Mouse (Mus musculus) hindbrain, embryonic 13.5 days (tissue): Measurements from ENCODE around the gene Faap20. TPM values are rescaled to one million over a fixed set of nuclear protein-coding genes. Genes with fewer than 3 reads are reported as not detected.
A peak's percentile ranks its signal among the peaks of the same experiment; 100 is the strongest.

Source experiments
- ATAC-seq: fragments of 200-750 bp; cut with Nextera tagmentation; 2 replicates; pipeline ENCODE4 v1.8.0; 2017; ENCODE audit warnings: moderate TSS enrichment; ENCODE audit not compliant: low FRiP score
- H3K27ac ChIP-seq: fragments of 300-500 bp; sonication (generic); 2 replicates; pipeline ENCODE4 v1.5.1; 2015; ENCODE audit warnings: inconsistent platforms, mild to moderate bottlenecking, moderate library complexity
- H3K27me3 ChIP-seq: fragments of 300-500 bp; sonication (generic); 2 replicates; pipeline ENCODE4 v1.6.1; 2015; ENCODE audit warnings: mild to moderate bottlenecking, inconsistent platforms
- H3K36me3 ChIP-seq: fragments of 300-500 bp; sonication (generic); 2 replicates; pipeline ENCODE4 v1.6.1; 2015; ENCODE audit warnings: mild to moderate bottlenecking, inconsistent platforms
- H3K4me1 ChIP-seq: fragments of 300-500 bp; sonication (generic); replicated peaks from 2 replicates; pipeline ENCODE4 v1.6.1; 2015; ENCODE audit warnings: inconsistent platforms
- H3K4me2 ChIP-seq: fragments of 300-500 bp; sonication (generic); 2 replicates; pipeline ENCODE4 v1.6.1; 2015; ENCODE audit warnings: inconsistent platforms, mild to moderate bottlenecking, moderate library complexity
- H3K4me3 ChIP-seq: fragments of 300-500 bp; sonication (generic); 2 replicates; pipeline ENCODE4 v1.5.1; 2015; ENCODE audit warnings: mild to moderate bottlenecking, inconsistent platforms
- H3K9ac ChIP-seq: fragments of 300-500 bp; sonication (generic); 2 replicates; pipeline ENCODE4 v1.6.1; 2015; ENCODE audit warnings: mild to moderate bottlenecking, inconsistent platforms
- H3K9me3 ChIP-seq: fragments of 300-500 bp; sonication (generic); 2 replicates; pipeline ENCODE4 v1.6.1; 2016; ENCODE audit warnings: inconsistent platforms
- WGBS: fragments of 180-500 bp; shearing (Covaris S2); methylation state at CpG from one replicate; pipeline ENCODE4 v1.1.7; 2015; 5-methylcytosine and 5-hydroxymethylcytosine counted together
- polyA plus RNA-seq: library from polyadenylated mRNA; unstranded; fragments of >200 nt; fragmentation: Nextera tagmentation; extraction: Ambion mirVana; gene quantifications from 2 replicates; pipeline ENCODE4 v1.2.1, GENCODE M21; 2015

Faap20 gene
- polyA plus RNA-seq, 1 experiment from 2014 or later: 78.8 TPM

- no peak overlapping the region for H3K9ac ChIP-seq
- no peak overlapping the region for H3K4me3 ChIP-seq
- no peak overlapping the region for H3K4me2 ChIP-seq
- H3K36me3 ChIP-seq: peaks cover 37% of the 10 kb centered on the region
- no peaks in the 10 kb centered on the region for H3K27me3 ChIP-seq
- no peak overlapping the region for H3K27ac ChIP-seq
- H3K4me1 ChIP-seq: peaks cover 30% of the 10 kb centered on the region
- no peaks in the 10 kb centered on the region for H3K9me3 ChIP-seq
- 89% methylated on average over 6 of the region's 6 CpGs for WGBS
- no peak for ATAC-seq
Measured at GRCm38 (mm10) chr4:155282231-155282630, 32.6 kb downstream of the Faap20 start.

GRCm38 (mm10) chr4:155283001-155283503 is 33.5 kb downstream of the Faap20 start:
- no peaks in the 10 kb centered on the region for H3K27me3 ChIP-seq
- H3K27ac ChIP-seq: peak overlapping the region; percentile 62
- H3K9ac ChIP-seq: no peak overlapping the region
- H3K4me1 ChIP-seq: peaks cover 30% of the 10 kb centered on the region
- 53% methylated on average over 11 of the region's 11 CpGs for whole genome bisulfite sequencing
- H3K36me3 ChIP-seq: peaks cover 45% of the 10 kb centered on the region
- no peak overlapping the region for H3K4me2 ChIP-seq
- no peaks in the 10 kb centered on the region for H3K9me3 ChIP-seq
- H3K4me3 ChIP-seq: no peak overlapping the region
- ATAC-seq: no peak

- no peak for ATAC-seq
- Histone ChIP-seq H3K4me3 (no peak overlapping the region), H3K27ac (peak overlapping the region; percentile 62), H3K4me2 (no peak overlapping the region), H3K27me3 (no peaks in the 10 kb centered on the region), H3K9ac (no peak overlapping the region), H3K36me3 (peaks cover 50% of the 10 kb centered on the region), H3K4me1 (peaks cover 27% of the 10 kb centered on the region), H3K9me3 (no peaks in the 10 kb centered on the region)
- whole genome bisulfite sequencing: 80% methylated on average over 9 of the region's 9 CpGs
Measured at GRCm38 (mm10) chr4:155283585-155283984, 34.0 kb downstream of the Faap20 start.

- WGBS: 67% methylated on average over 15 of the region's 15 CpGs
- H3K27me3 ChIP-seq: no peaks in the 10 kb centered on the region
- no peak overlapping the region for H3K27ac ChIP-seq
- peaks cover 27% of the 10 kb centered on the region for H3K4me1 ChIP-seq
- no peak overlapping the region for H3K4me3 ChIP-seq
- no peak for ATAC-seq
- H3K9ac ChIP-seq: 0 out of 2 replicates have a peak overlapping the region, but pooled peaks have one; percentile 6
- H3K36me3 ChIP-seq: peaks cover 54% of the 10 kb centered on the region
- no peak overlapping the region for H3K4me2 ChIP-seq
- no peaks in the 10 kb centered on the region for H3K9me3 ChIP-seq
Measured at GRCm38 (mm10) chr4:155284521-155285379, 35.1 kb downstream of the Faap20 start.

GRCm38 (mm10) chr4:155286090-155286489 is 36.5 kb downstream of the Faap20 start:
- Histone ChIP-seq H3K9me3 (no peaks in the 10 kb centered on the region), H3K27me3 (no peaks in the 10 kb centered on the region), H3K9ac (no peak overlapping the region), H3K4me2 (no peak overlapping the region), H3K36me3 (peaks cover 53% of the 10 kb centered on the region), H3K4me3 (no peak overlapping the region), H3K27ac (no peak overlapping the region), H3K4me1 (peaks cover 17% of the 10 kb centered on the region)
- no peak for ATAC-seq
- WGBS: 98% methylated on average over 4 of the region's 4 CpGs

GRCm38 (mm10) chr4:155287713-155288112 is 38.1 kb downstream of the Faap20 start:
- Histone ChIP-seq H3K27me3 (no peaks in the 10 kb centered on the region), H3K4me3 (no peak overlapping the region), H3K36me3 (peaks cover 55% of the 10 kb centered on the region), H3K9me3 (no peaks in the 10 kb centered on the region), H3K4me1 (peaks cover 7% of the 10 kb centered on the region), H3K4me2 (no peak overlapping the region), H3K9ac (no peak overlapping the region), H3K27ac (no peak overlapping the region)
- no peak for ATAC-seq
- 90% methylated on average over 11 of the region's 11 CpGs for WGBS

GRCm38 (mm10) chr4:155288586-155288985 is 39.0 kb downstream of the Faap20 start:
- H3K27ac ChIP-seq: no peak overlapping the region
- H3K4me1 ChIP-seq: no peaks in the 10 kb centered on the region; the same call in 1 of the 2 replicates
- H3K4me3 ChIP-seq: no peak overlapping the region
- no peak overlapping the region for H3K4me2 ChIP-seq
- H3K36me3 ChIP-seq: peaks cover 64% of the 10 kb centered on the region
- H3K9ac ChIP-seq: no peak overlapping the region; the same call in 1 of the 2 replicates
- 78% methylated on average over 1 of the region's 1 CpGs for WGBS
- H3K9me3 ChIP-seq: no peaks in the 10 kb centered on the region
- H3K27me3 ChIP-seq: no peaks in the 10 kb centered on the region
- no peak for ATAC-seq

GRCm38 (mm10) chr4:155290045-155290444 is 40.4 kb downstream of the Faap20 start:
- no peak overlapping the region for H3K9ac ChIP-seq
- H3K27me3 ChIP-seq: no peaks in the 10 kb centered on the region
- H3K4me2 ChIP-seq: no peak overlapping the region
- H3K36me3 ChIP-seq: peaks cover 60% of the 10 kb centered on the region
- ATAC-seq: no peak
- H3K4me1 ChIP-seq: no peaks in the 10 kb centered on the region; the same call in 1 of the 2 replicates
- H3K27ac ChIP-seq: no peak overlapping the region
- WGBS: 88% methylated on average over 7 of the region's 7 CpGs
- no peaks in the 10 kb centered on the region for H3K9me3 ChIP-seq
- no peak overlapping the region for H3K4me3 ChIP-seq

- no peak for ATAC-seq
- no peak overlapping the region for H3K27ac ChIP-seq
- H3K4me3 ChIP-seq: no peak overlapping the region
- WGBS: 92% methylated on average over 10 of the region's 10 CpGs
- H3K9ac ChIP-seq: no peak overlapping the region
- H3K27me3 ChIP-seq: no peaks in the 10 kb centered on the region
- H3K36me3 ChIP-seq: peaks cover 39% of the 10 kb centered on the region
- H3K4me1 ChIP-seq: no peaks in the 10 kb centered on the region
- H3K9me3 ChIP-seq: no peaks in the 10 kb centered on the region
- no peak overlapping the region for H3K4me2 ChIP-seq
Measured at GRCm38 (mm10) chr4:155292863-155293262, 43.3 kb downstream of the Faap20 start.

- Histone ChIP-seq H3K9me3 (no peaks in the 10 kb centered on the region), H3K27ac (no peak overlapping the region), H3K4me2 (no peak overlapping the region), H3K4me1 (no peaks in the 10 kb centered on the region), H3K9ac (no peak overlapping the region), H3K36me3 (peaks cover 30% of the 10 kb centered on the region), H3K27me3 (no peaks in the 10 kb centered on the region), H3K4me3 (no peak overlapping the region)
- no peak for ATAC-seq
- 92% methylated on average over 14 of the region's 14 CpGs for WGBS
Measured at GRCm38 (mm10) chr4:155294381-155294780, 44.8 kb downstream of the Faap20 start.

- H3K9ac ChIP-seq: no peak overlapping the region
- H3K27ac ChIP-seq: no peak overlapping the region
- 0 out of 2 replicates have a peak, but pooled peaks cover under 1% of the 10 kb centered on the region for H3K4me1 ChIP-seq
- H3K9me3 ChIP-seq: no peaks in the 10 kb centered on the region
- peaks cover 22% of the 10 kb centered on the region for H3K36me3 ChIP-seq
- no peak overlapping the region for H3K4me3 ChIP-seq
- WGBS: 82% methylated on average over 10 of the region's 10 CpGs
- no peak overlapping the region for H3K4me2 ChIP-seq
- no peaks in the 10 kb centered on the region for H3K27me3 ChIP-seq
- ATAC-seq: no peak
Measured at GRCm38 (mm10) chr4:155295026-155295590, 45.5 kb downstream of the Faap20 start.

GRCm38 (mm10) chr4:155295996-155296395 is 46.4 kb downstream of the Faap20 start:
- H3K27me3 ChIP-seq: no peaks in the 10 kb centered on the region
- no peaks in the 10 kb centered on the region for H3K9me3 ChIP-seq
- H3K36me3 ChIP-seq: peaks cover 20% of the 10 kb centered on the region
- no peak overlapping the region for H3K9ac ChIP-seq
- H3K27ac ChIP-seq: no peak overlapping the region
- H3K4me1 ChIP-seq: peaks cover 6% of the 10 kb centered on the region; the same call in 1 of the 2 replicates
- no peak overlapping the region for H3K4me2 ChIP-seq
- ATAC-seq: no peak
- H3K4me3 ChIP-seq: no peak overlapping the region
- WGBS: 78% methylated on average over 4 of the region's 4 CpGs
